Mouse (Mus musculus): ENCODE measurements around the gene Cldn20.
A peak's percentile ranks its signal among the peaks of the same experiment; 100 is the strongest.

Cldn20 gene

DNA sequence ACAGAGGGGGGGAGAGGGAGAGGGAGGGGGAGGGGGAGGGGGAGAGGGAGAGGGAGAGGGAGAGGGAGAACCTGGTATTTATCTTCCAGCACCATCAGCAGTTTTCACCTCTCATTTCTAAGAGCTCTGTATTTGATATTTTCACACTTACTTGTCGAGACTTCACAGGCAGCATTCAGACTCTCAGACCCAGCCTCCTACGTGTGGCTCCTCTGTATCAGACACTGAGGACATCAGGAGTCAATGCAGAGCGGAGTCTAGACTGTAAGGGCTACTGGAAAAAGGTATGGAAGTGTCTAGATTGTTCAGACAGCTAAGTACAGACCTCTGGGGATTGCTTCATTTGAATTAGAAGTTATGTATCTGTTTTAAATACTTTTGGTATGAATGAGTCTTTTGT is 2.8 kb upstream of the Cldn20 start:
- DNase-seq (ENCODE audit: low spot score in 2 of 2): no peak

DNA sequence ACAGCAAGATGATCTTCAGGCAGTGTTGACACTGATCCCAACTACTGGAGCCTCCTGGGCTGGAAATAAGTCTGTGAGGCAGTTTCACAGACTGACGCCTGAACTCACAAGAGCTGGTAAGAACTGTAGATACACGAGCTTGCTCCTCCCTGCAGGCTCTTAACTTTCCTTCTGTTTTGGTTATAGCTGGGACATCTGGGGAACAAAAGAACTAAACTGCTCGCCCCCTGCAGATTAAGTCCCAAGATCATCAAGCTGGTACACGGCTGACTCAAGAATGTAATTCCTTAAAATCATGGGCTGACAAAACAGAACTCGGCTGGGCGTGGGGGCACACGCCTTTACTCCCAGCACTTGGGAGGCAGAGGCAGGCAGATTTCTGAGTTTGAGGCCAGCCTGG is 1.8 kb upstream of the Cldn20 start:
- no peak for DNase-seq (ENCODE audit: low spot score in 2 of 2)

DNA sequence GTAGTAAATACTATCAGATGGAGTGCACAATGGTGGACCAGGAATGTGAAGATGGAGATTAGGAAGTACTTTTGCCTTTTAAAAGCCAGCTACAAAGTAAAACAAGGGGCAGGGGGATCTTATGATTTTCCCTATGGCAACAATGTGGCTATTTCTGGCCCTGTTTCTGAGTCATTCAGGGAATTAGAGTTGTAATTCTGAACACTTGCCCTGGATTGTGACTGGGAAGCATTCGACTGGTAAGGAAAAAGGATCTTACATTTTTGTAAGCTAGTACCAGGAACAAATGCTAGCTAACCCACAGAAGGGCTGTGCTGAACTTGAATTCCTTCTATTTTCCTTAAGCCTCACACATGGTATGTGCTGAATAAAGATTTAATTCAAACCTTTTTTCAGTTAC is 713 bp upstream of the Cldn20 start:
- DNase-seq (ENCODE audit: low spot score in 2 of 2): no peak

DNA sequence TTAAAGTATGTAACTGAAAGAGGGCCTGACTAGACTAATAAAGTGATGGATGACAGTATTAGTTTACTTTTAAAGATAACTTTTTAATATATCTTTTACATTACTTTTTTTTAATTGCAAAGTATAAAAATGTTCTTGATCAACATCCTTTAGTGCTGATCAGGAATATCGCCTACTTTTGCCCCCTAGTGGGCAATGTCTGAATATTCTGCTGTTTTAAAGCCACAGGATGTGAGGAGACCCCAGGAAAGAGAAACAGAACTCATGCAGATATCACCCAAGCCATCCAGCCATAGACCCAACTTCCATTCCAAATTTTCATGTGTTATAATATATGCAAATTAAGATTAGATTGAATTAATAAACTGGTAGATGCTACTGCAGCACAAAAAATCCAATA is 1.1 kb downstream of the Cldn20 start:
- peak; percentile 52 to 59 for DNase-seq (ENCODE audit: low spot score in 2 of 2)

DNA sequence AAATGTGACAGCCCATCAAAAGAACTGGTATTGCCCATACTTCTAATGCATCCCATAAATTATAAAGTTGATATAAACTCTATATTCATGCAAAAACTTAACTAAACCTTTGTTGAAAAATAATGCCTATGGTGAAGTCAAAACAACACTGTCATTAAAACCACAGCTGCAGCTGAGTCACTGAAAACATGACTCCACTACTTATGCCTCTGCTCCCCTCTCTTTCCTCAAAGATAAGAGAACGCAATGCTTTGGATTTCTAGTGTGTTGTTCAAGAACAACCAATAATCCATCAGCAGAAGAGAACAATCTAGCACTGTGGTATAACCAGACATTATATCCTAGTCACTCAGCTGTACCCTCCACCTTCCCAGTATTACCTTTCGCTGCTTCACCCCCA is 8.0 kb downstream of the Cldn20 start:
- DNase-seq (ENCODE audit: low spot score in 2 of 2): no peak

DNA sequence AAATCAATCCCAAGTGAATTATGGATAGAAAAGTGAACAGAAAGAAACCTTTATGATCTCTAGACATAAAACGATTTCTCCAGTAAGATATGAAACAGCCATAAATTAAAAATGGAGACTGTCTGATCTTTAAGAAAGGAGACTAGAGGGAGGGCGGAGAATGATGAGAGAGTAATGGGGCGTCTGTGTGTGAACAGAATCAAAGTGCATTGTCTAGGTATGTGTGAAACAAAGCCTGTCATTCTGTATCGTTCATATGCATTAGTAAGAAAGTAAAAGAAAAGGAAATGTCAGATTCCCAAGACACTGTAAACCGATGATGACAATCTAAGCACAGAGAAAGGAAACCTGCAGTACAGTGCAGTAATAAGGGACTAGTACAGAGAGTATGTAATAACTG is 8.7 kb downstream of the Cldn20 start:
- DNase-seq (ENCODE audit: low spot score in 2 of 2): no peak

DNA sequence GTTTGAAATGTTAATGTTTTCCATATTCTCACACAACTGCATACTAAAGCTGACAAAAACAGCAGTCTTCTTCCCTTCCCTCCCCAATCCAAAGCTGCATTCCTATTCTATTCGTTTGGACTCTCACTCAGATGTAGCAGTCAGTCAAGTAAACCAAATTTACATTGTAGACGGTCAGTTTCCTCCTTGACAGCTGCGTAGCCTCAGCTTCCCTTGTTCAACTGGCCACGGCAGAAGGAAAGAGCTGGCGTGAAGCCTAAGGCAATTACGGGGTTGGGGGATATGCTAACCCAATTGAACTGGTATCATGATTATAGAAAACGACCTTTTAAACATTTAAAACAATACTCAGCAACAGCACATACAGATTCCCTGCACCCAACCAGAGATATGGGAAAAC is 15.4 kb downstream of the Cldn20 start:
- no peak for DNase-seq (ENCODE audit: low spot score in 2 of 2)

DNA sequence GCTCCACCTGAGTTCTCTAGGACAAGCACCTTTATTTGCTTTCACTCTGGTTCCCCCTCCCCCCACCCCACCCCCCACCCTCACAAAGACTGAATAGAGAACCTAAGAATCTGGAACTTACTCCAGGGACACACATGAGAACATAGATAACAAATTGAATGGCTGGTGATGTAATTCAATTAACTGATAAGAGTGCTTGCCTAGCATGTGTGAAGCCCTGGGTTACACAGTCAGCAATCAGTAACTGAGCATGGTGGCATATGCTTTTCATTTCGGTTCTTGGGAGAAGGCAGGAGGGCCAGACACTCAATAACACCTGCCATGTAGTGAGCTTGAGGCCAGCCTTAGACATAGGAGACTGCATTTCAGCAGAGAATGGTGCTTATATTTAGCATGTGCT is 23.9 kb downstream of the Cldn20 start:
- DNase-seq (ENCODE audit: low spot score in 2 of 2): no peak

DNA sequence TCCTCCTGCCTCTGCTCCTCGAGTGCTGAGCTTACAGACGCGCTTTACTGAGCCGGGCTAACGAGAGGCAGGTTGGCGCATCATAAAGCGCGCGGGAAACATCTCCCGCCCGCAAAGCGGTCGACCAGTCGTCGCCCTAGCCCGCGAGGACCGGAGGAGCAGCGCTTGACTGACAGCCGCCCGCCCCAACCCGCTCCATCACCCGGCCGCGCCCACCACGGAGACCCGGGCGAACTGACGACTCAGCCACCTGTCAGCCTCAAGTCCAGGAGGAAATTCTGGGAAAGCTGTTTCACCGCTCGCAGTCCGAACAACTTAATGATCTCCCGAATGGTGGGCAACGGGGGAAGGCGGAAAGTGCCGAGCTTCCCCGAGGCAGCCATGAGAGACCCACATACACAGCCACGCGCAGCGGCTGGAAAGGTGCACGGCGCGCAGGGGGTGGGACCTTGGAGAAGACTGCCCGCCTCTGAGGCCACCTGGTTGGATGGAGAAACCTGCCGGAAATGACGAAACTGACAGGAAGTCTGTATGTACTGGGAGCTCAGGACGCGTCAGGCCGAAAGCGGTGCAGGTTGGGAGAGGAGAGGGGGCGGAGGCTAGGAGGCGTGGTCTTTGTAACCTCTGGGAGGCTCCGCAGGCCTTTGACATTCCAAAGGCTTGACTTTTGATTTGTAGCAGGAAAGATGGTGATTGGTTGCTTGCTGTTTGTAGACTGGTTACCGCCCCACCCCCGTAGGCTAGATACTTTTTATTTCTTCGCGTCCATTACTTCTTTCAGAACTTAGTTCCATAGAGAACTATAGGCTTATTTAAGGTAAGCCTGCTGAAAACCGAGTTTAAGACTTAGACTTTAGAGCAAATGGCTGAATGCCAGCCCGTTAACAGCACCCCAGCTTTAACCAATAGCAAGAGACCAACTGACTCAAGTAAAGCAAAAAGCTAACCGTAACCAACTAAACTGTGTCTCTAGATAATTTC is 25.3 kb downstream of the Cldn20 start, which contains the start of gene Tfb1m:
Tfb1m (minus strand) TSS at position 451 of the 981 bp plus-strand sequence.
- peak; percentile 99 for DNase-seq (ENCODE audit: low spot score in 2 of 2)

DNA sequence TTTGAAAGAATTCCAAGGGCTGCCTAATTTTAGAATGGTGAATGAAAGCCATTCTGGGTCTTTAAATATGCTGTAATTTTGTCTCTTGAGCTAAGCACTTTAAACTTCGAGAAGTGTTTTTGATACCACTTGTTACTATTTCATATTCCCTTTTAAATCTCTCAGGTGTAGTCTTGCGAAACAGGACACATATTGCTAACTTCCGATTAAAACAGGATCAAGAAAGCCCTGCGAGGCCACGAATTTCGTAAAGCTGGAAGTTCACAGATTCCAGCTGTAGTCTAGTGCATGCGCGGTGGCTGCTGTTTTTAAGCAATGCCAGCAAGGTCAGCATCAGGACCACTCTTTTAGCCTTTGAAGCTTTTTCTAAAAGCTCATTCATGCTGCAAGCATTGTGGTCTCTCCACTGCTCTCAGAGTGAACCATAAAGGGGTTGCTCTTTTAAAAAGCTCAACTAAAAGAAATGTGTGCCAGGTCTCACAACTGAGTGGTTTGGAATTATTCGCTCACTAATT is 26.1 kb downstream of the Cldn20 start:
- DNase-seq (ENCODE audit: low spot score in 2 of 2): no peak

DNA sequence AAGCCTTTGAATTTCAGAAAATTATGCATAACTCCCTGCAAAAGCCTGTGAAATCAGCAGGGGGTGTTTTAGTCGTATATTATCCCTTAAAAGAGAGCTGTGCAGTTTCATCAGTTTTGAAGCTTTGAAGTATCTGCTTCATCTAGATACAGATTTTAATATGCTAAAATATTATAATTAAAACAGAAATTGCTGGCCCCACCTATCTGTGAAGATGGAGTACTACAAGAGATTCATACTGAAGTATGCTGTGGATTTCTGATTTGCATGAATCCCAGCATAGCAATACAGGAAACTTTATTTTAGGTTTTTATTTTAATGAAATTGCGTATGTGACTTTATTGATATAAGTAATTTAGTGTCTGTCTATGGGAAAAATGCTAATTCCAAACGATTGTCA is 28.2 kb downstream of the Cldn20 start:
- no peak for DNase-seq (ENCODE audit: low spot score in 2 of 2)

DNA sequence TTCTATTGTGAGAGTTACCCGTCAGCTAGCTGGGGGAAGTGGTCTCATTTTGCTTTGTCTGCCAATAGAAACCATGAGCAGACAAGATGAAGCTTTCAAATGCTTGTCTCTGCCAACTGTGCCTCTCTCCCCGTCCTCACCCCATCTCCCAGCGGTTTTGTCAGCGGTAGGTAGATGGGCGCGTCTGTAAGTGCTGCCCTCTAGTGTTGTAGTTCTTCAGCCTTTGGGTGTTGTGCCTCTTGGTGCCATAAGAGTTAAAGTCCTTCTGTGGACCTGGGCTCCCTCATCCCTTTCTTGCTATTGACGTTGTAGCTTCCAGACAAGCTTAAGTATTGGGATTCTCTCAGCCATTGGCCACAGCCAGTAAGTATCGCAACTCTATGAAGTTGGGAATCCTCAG is 30.1 kb downstream of the Cldn20 start:
- no peak for DNase-seq (ENCODE audit: low spot score in 2 of 2)

DNA sequence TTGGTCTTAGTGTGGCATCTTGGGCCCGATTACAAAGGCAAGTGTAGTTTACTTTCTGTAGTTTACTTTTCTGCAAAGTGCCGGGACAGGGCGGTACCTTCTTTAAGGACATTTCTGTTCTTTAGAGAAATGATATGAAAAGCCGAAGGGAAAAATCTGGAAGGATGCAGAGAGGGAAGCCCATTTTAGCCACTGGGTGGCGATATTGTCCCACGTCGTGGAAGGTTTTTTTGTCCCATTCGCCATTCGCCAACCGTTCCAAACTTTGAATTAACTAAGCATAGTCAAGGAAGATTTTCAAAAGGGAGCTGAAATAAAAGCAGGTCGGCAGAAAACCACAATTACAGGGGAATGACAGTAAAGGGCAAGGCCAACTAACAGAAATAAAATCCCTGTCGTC is 38.5 kb downstream of the Cldn20 start:
- DNase-seq (ENCODE audit: low spot score in 2 of 2): peak; percentile 79 to 91
